Mouse (Mus musculus) kidney, adult 9 months (tissue): ENCODE measurements around the gene Mpv17.
A peak's percentile ranks its signal among the peaks of the same experiment; 100 is the strongest.

Experiments used
- DNase-seq: peaks from one replicate; pipeline ENCODE4 v3.0.0; 2022

Gene Mpv17

GRCm38 (mm10) chr5:31181183-31181770 is 27.2 kb upstream of the Mpv17 start:
- DNase-seq: no peak

DNA sequence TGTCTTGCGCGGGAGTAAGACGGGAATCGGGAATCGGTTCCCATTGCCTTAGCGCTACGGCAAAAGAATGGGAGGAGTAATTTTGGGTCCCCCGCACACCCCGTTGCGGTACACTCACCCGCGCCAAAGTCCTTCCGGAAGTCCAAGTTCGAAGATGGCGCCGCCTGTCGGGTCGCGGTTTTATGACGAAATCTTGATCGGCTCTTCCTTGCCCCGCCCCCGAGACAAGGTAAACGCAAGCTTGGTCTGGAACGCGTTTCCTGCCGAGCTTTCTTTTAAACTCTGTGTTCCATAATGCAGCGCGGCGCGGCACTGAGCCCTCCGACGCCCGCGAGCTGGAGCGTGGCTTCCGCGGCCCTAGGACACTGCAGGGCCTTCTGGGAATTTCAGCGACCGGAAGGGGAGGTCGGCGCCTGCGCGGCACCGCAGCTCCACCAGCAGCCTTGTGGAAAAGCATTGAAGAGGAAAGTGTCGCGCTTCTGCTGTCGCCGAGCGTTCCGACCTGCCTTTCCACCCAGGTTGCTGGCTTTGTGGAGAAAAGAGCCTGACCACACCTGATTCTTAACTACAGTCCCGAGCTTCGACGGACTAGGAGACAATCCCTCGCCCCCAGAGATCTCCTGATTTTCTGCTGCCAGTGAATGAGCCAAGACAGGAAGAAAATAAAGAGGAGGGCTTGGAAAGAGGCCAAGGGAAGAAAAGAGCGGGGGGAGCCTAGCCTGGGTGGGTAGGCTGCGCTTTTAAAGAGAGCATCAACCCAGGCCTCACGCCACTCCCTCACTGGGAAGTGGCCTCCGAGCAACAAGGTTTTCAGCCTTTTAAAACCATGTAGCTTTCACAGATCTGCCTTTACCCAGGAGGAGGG is 25.9 kb upstream of the Mpv17 start, which contains the start of the genes Gm29609 and Gtf3c2:
TSS of gene Gm29609 (minus strand) at position 146 of the 865 bp plus-strand sequence.
TSS of gene Gtf3c2 (minus strand) at position 379 of the 865 bp plus-strand sequence.
- peak; percentile 97 for DNase-seq

GRCm38 (mm10) chr5:31179301-31179765 is 25.3 kb upstream of the Mpv17 start:
- DNase-seq: peak; percentile 58

GRCm38 (mm10) chr5:31168630-31169029 is 14.6 kb upstream of the Mpv17 start:
- DNase-seq: no peak

- DNase-seq: no peak
Measured at GRCm38 (mm10) chr5:31164878-31165277, 10.8 kb upstream of the Mpv17 start.

GRCm38 (mm10) chr5:31162462-31162861 is 8.4 kb upstream of the Mpv17 start:
- DNase-seq: no peak

DNA sequence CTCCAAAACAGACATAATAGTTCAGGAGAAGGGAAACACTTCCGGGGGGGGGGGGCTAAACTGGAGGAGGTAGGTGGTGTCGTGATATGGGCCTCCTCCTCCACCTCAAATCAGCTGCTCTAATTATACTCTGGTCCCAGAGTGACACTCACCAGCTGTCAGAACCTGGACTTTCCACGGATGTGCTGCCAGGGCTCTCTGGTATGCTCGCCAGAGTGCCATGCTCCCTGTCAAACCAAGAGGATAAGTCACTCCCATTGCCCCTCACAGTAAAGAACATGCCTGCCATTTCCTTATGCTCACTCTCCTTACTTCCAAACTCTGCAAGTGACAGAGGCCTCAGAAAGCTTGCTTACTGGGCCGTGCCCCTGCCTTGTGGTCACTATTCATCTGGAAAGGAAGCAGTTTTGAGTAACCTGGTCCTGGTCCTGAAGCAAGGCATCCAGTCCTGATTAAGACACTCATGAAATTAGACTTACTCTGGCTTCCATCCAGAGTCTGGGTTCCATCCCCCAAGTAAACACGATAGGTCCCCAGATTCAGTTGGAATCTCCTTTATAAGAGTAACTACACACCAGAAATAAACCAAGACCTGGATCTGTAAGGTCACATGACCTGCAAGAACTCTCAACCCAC is 417 bp downstream of the Mpv17 start:
- DNase-seq: no peak

- no peak for DNase-seq
Measured at GRCm38 (mm10) chr5:31151746-31152145, 2.3 kb downstream of the Mpv17 start.

DNA sequence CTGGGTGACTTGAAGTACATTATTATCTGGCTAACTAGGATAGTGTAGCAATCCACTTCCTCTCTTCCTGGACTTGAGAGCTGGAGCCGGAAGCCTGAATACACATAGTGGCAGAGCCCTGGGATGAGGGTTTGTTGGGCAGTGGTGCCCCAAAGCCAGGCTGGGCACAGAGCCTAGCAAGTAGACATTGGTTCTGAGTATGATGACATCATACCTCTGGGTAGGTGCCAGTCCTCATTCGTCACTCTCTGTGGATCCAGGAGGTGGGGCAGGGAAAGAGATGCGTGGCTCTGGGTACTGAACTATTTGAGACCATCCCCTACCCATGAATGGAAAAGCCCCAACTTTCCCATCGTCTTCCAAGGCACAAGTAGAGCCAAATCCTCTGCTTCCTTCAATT is 4.3 kb downstream of the Mpv17 start:
- no peak for DNase-seq

DNA sequence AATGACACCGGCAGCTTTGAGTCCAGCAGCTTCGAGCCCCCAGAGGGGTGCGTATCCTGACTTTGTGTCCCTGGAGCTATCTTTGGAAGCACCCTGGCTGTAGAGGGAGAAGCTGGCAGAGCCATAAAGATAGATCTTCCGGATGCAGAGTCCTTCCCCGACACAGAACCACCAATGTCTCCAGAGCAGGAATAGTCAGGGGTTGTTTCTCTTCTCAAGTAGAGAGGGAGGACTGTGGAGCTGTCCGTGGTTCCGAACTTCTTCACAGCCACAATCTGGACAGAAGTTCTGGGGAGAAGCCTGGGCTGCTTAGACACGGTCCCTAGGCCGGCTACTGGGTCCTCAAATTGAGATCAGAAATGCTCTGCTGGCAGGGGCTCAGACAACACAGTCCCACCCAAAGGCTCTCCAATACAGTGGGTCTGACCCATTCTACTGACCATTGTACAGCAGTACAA is 15.1 kb downstream of the Mpv17 start:
- no peak for DNase-seq

- DNase-seq: no peak
Measured at GRCm38 (mm10) chr5:31138241-31138967, 15.6 kb downstream of the Mpv17 start, which contains the start of gene Ucn. TSS of gene Ucn (minus strand) at chr5:31138829.

GRCm38 (mm10) chr5:31137658-31138057 is 16.4 kb downstream of the Mpv17 start:
- DNase-seq: no peak

DNA sequence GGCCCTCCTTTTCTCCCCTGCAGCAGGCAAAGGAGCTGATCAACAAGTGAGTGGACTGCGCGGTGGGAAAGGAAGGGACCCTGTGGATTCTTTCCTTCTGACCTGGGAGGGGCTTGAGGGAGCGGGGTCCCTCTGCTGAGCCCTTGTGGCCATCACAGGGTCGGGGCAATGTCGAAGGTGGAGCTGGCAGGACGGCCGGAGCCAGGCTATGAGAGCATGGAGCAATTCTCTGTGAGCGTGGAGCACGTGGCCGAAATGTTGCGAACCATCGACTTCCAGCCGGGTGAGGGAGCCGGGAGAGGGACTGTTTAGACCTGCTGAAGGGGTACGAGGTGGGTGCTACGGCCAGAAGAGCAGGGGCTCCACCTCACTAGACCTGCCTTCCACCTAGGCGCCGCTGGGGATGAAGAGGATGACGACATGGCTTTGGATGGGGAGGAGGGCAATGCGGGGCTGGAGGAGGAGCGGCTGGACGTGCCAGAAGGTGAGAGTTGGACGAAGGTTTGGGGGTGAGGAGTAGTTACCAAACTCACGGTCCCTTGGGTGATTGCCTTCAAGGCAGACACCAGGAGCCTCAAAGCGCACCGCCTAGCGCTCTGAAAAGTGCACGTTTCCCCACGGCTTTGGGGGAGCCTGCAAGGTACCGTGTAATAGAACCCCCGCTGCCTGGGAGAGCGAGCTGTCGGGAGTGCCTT is 17.2 kb downstream of the Mpv17 start:
- DNase-seq: no peak

- DNase-seq: no peak
Measured at GRCm38 (mm10) chr5:31126050-31126449, 28.0 kb downstream of the Mpv17 start.

- DNase-seq: no peak
Measured at GRCm38 (mm10) chr5:31123481-31123880, 30.6 kb downstream of the Mpv17 start.

GRCm38 (mm10) chr5:31121111-31121510 is 32.9 kb downstream of the Mpv17 start:
- DNase-seq: no peak

- DNase-seq: no peak
Measured at GRCm38 (mm10) chr5:31116912-31117311, 37.1 kb downstream of the Mpv17 start.

DNA sequence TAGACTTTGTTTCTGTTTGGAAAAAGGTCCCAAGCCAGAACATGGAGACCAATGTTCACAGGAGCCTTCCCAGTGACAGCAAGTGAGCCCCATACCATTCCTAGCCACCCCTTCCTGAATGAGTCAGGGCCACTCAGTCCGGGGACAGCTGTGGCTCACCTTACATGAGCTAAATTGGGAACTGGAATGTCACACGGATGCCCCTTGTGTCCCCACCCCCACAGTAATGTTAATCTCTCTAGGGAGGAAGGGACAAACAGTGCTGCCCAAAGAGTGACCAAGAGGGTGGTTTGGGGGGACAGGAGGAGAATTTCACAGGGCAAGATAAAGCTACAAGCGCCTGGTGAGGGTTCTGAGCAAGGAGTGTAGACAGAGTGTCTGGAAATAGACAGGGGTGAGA is 37.7 kb downstream of the Mpv17 start, which contains the start of gene Trim54:
TSS of gene Trim54 (plus strand) at position 359 of the 400 bp plus-strand sequence.
- DNase-seq: no peak

DNA sequence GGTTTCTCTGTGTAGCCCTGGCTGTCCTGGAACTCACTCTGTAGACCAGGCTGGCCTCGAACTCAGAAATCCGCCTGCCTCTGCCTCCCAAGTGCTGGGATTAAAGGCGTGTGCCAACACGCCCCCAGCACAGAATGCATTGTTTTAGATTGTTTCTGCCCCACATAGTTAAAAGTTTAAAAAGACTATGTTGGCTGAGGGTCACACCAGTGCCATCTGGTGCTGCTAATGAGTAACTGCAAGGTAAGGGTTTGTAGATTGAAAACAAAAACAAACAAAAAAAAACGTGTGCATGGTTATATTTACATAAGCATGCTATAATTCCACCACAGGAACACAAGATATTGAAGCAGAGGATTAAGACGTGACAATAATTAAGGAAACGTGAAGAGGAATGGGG is 43.3 kb downstream of the Mpv17 start:
- peak; percentile 9 for DNase-seq

DNA sequence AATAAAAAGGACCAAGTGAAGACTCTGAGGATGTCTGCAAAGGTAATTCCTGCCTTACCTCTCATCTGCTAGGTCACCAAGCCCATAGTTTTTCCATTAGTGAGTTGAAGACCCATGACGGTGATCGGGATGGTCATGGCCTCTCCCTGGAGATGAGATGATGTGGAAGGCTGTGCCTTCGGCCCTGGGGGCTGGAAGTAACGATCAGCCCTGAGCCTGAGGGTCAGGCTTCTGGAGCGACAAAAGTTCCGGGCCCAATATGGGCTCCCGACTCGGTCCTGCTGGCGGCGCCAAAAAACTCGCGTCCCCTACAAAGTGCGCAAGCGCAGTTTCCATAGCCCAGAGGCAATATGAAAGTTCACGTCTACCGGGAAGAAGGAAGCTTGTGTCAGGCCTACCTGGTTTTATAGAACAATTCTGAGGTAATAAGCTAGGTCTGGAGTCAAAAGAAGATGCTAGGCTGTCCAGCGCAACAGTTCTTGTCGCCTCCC is 46.0 kb downstream of the Mpv17 start, which contains the start of gene Slc30a3:
TSS of gene Slc30a3 (minus strand) at position 238 of the 491 bp plus-strand sequence.
- DNase-seq: no peak

GRCm38 (mm10) chr5:31105814-31106335 is 48.2 kb downstream of the Mpv17 start, which contains the start of gene Dnajc5g:
TSS of gene Dnajc5g (plus strand) at chr5:31106285.
- no peak for DNase-seq
